Mouse (Mus musculus): ENCODE measurements around the gene Erg. TPM values are rescaled to one million over a fixed set of nuclear protein-coding genes. Genes with fewer than 3 reads are reported as not detected.

Gene Erg
- polyA plus RNA-seq, 1 experiment from 2014 or later = 2.1 TPM

- H3K4me2 ChIP-seq (ENCODE audit: low read depth, low read length) = no peak overlapping the region
- no peak overlapping the region for H3K9ac ChIP-seq (ENCODE audit: low read depth, low read length)
- no peaks in the 10 kb centered on the region for H3K4me1 ChIP-seq (ENCODE audit: control insufficient read depth, low read depth, low read length)
- WGBS (ENCODE audit: insufficient replicate concordance) = 64% methylated on average over 5 of the region's 5 CpGs
- no peaks in the 10 kb centered on the region for H3K36me3 ChIP-seq (ENCODE audit: control insufficient read depth, insufficient read depth)
- no peaks in the 10 kb centered on the region for H3K9me3 ChIP-seq (replicated peaks; ENCODE audit: control insufficient read depth, low read length)
- no peak overlapping the region for H3K4me3 ChIP-seq (ENCODE audit: low read depth, low read length)
- no peaks in the 10 kb centered on the region for H3K27me3 ChIP-seq (ENCODE audit: control insufficient read depth, insufficient read depth, low read depth, low read length)
- no peak overlapping the region for H3K27ac ChIP-seq (ENCODE audit: low read length)
- ATAC-seq (ENCODE audit: low read depth) = no peak
Measured at GRCm38 (mm10) chr16:95388292-95388691, 198.1 kb downstream of the Erg start.

DNA sequence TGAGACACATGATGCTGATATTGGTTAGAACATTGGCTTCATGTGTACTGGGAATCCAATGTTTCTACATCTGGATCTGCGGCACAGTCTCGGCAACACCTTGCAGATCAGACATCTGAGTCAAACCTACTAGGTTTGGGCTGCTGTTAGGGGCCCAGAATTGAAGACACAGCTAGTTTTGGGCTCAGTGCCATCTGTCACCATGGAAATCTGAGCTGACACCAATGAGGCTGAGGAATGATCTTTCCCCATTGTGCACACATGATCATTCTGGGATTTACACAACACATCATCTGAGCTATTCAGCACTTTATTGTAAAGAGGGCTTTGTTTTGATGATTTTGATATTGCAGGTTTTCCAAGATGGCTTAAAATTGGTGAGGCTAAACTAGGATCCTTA lies 199.4 kb downstream of the Erg start:
- ATAC-seq (ENCODE audit: low read depth) = no peak
- Histone ChIP-seq H3K9me3 (replicated peaks; ENCODE audit: control insufficient read depth, low read length) (no peaks in the 10 kb centered on the region), H3K36me3 (ENCODE audit: control insufficient read depth, insufficient read depth) (no peaks in the 10 kb centered on the region), H3K27me3 (ENCODE audit: control insufficient read depth, insufficient read depth, low read depth, low read length) (no peaks in the 10 kb centered on the region), H3K9ac (ENCODE audit: low read depth, low read length) (no peak overlapping the region), H3K4me3 (ENCODE audit: low read depth, low read length) (no peak overlapping the region), H3K4me1 (ENCODE audit: control insufficient read depth, low read depth, low read length) (no peaks in the 10 kb centered on the region), H3K4me2 (ENCODE audit: low read depth, low read length) (no peak overlapping the region), H3K27ac (ENCODE audit: low read length) (no peak overlapping the region)
- WGBS (ENCODE audit: insufficient replicate concordance) = 78% methylated on average over 2 of the region's 2 CpGs

DNA sequence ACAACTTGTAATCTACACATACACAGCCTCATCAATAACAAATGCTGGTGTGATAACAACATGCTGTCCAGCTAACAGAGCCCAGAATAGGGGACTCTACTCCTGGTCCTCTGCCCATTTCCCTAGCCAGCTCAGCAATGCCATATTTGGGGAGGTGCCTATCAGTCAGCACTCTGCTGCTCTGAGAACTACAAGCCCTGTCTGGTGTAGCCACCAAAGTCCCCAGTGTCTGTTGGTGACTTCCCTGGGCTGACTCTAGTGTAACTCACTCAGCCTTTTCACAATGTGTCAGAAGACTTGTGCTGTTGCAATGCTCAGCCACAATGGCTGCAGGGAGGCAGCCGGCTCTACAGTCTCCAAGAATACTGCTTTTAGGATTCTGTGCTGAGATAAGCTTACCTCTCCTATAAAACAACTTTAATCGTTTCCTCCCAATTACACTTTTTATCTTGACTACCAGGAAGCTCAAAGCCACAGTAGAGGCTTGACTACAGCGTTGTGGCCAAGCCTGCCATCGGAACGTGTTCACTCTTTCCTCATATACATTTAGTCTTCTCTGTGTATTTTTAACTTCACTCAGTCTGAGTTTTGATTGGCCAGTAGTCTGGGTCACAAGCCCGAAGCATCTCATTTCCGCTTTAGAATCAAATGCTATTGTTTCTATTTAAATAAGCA lies 201.0 kb downstream of the Erg start:
- ATAC-seq (ENCODE audit: low read depth) = no peak
- Histone ChIP-seq H3K9ac (ENCODE audit: low read depth, low read length) (no peak overlapping the region), H3K9me3 (replicated peaks; ENCODE audit: control insufficient read depth, low read length) (no peaks in the 10 kb centered on the region), H3K27me3 (ENCODE audit: control insufficient read depth, insufficient read depth, low read depth, low read length) (no peaks in the 10 kb centered on the region), H3K27ac (ENCODE audit: low read length) (no peak overlapping the region), H3K4me3 (ENCODE audit: low read depth, low read length) (no peak overlapping the region), H3K4me2 (ENCODE audit: low read depth, low read length) (no peak overlapping the region), H3K36me3 (ENCODE audit: control insufficient read depth, insufficient read depth) (no peaks in the 10 kb centered on the region), H3K4me1 (ENCODE audit: control insufficient read depth, low read depth, low read length) (no peaks in the 10 kb centered on the region)
- 37% methylated on average over 7 of the region's 7 CpGs for WGBS (ENCODE audit: insufficient replicate concordance)

DNA sequence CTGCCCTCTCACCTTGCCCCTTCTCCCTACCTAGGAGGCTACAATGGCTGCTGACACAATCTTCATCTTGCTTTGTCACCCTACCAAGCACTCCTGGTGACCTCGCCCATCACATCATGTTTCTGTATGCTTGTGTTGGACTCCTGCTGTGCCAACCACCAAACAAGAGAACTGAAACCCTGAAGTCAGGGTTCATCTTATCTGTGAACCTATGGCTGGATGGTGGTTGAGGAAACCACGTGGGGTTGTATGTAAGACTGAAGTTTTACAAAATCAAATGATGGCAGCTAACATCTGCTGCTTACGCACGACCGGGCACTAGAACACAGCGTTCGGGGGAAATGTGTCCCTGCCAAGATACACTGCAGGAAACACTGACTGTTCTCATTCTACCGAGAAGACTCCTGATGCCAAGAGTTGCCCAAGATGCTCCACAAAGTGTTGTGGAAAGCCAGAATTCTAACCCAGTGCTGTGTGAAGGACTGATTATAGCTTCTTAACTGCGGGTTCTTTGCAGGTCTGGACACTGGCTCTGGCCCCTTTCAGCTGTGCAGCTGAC lies 201.7 kb downstream of the Erg start:
- Histone ChIP-seq H3K4me1 (ENCODE audit: control insufficient read depth, low read depth, low read length) (no peaks in the 10 kb centered on the region), H3K27me3 (ENCODE audit: control insufficient read depth, insufficient read depth, low read depth, low read length) (no peaks in the 10 kb centered on the region), H3K36me3 (ENCODE audit: control insufficient read depth, insufficient read depth) (no peaks in the 10 kb centered on the region), H3K9ac (ENCODE audit: low read depth, low read length) (no peak overlapping the region), H3K4me2 (ENCODE audit: low read depth, low read length) (no peak overlapping the region), H3K27ac (ENCODE audit: low read length) (no peak overlapping the region), H3K4me3 (ENCODE audit: low read depth, low read length) (no peak overlapping the region), H3K9me3 (replicated peaks; ENCODE audit: control insufficient read depth, low read length) (no peaks in the 10 kb centered on the region)
- 67% methylated on average over 9 of the region's 9 CpGs for WGBS (ENCODE audit: insufficient replicate concordance)
- ATAC-seq (ENCODE audit: low read depth) = no peak

- H3K27ac ChIP-seq (ENCODE audit: low read length) = no peak overlapping the region
- WGBS (ENCODE audit: insufficient replicate concordance) = 22% methylated on average over 5 of the region's 5 CpGs
- no peak for ATAC-seq (ENCODE audit: low read depth)
- H3K4me3 ChIP-seq (ENCODE audit: low read depth, low read length) = no peak overlapping the region
- H3K4me1 ChIP-seq (ENCODE audit: control insufficient read depth, low read depth, low read length) = no peaks in the 10 kb centered on the region
- no peaks in the 10 kb centered on the region for H3K36me3 ChIP-seq (ENCODE audit: control insufficient read depth, insufficient read depth)
- no peaks in the 10 kb centered on the region for H3K9me3 ChIP-seq (replicated peaks; ENCODE audit: control insufficient read depth, low read length)
- H3K4me2 ChIP-seq (ENCODE audit: low read depth, low read length) = no peak overlapping the region
- no peak overlapping the region for H3K9ac ChIP-seq (ENCODE audit: low read depth, low read length)
- no peaks in the 10 kb centered on the region for H3K27me3 ChIP-seq (ENCODE audit: control insufficient read depth, insufficient read depth, low read depth, low read length)
Measured at GRCm38 (mm10) chr16:95382251-95382650, 204.1 kb downstream of the Erg start.

GRCm38 (mm10) chr16:95376834-95377233 lies 209.6 kb downstream of the Erg start:
- H3K9ac ChIP-seq (ENCODE audit: low read depth, low read length) = no peak overlapping the region
- no peaks in the 10 kb centered on the region for H3K36me3 ChIP-seq (ENCODE audit: control insufficient read depth, insufficient read depth)
- no peak for ATAC-seq (ENCODE audit: low read depth)
- no peaks in the 10 kb centered on the region for H3K27me3 ChIP-seq (ENCODE audit: control insufficient read depth, insufficient read depth, low read depth, low read length)
- no peaks in the 10 kb centered on the region for H3K9me3 ChIP-seq (replicated peaks; ENCODE audit: control insufficient read depth, low read length)
- H3K4me1 ChIP-seq (ENCODE audit: control insufficient read depth, low read depth, low read length) = no peaks in the 10 kb centered on the region
- no peak overlapping the region for H3K4me2 ChIP-seq (ENCODE audit: low read depth, low read length)
- no peak overlapping the region for H3K4me3 ChIP-seq (ENCODE audit: low read depth, low read length)
- H3K27ac ChIP-seq (ENCODE audit: low read length) = no peak overlapping the region
- 77% methylated on average over 7 of the region's 7 CpGs for WGBS (ENCODE audit: insufficient replicate concordance)

- no peak for ATAC-seq (ENCODE audit: low read depth)
- H3K9ac ChIP-seq (ENCODE audit: low read depth, low read length) = no peak overlapping the region
- WGBS (ENCODE audit: insufficient replicate concordance) = 50% methylated on average over 11 of the region's 11 CpGs
- no peak overlapping the region for H3K4me2 ChIP-seq (ENCODE audit: low read depth, low read length)
- H3K36me3 ChIP-seq (ENCODE audit: control insufficient read depth, insufficient read depth) = no peaks in the 10 kb centered on the region
- H3K9me3 ChIP-seq (replicated peaks; ENCODE audit: control insufficient read depth, low read length) = no peaks in the 10 kb centered on the region
- no peaks in the 10 kb centered on the region for H3K27me3 ChIP-seq (ENCODE audit: control insufficient read depth, insufficient read depth, low read depth, low read length)
- no peaks in the 10 kb centered on the region for H3K4me1 ChIP-seq (ENCODE audit: control insufficient read depth, low read depth, low read length)
- H3K4me3 ChIP-seq (ENCODE audit: low read depth, low read length) = no peak overlapping the region
- H3K27ac ChIP-seq (ENCODE audit: low read length) = no peak overlapping the region
Measured at GRCm38 (mm10) chr16:95376364-95376763, 210.0 kb downstream of the Erg start.

- H3K9me3 ChIP-seq (replicated peaks; ENCODE audit: control insufficient read depth, low read length) = no peaks in the 10 kb centered on the region
Measured at GRCm38 (mm10) chr16:95374646-95375045, 211.7 kb downstream of the Erg start.

GRCm38 (mm10) chr16:95372960-95373359 lies 213.4 kb downstream of the Erg start:
- no peak overlapping the region for H3K9ac ChIP-seq (ENCODE audit: low read depth, low read length)
- no peak overlapping the region for H3K27ac ChIP-seq (ENCODE audit: low read length)
- no peak overlapping the region for H3K4me3 ChIP-seq (ENCODE audit: low read depth, low read length)
- no peaks in the 10 kb centered on the region for H3K4me1 ChIP-seq (ENCODE audit: control insufficient read depth, low read depth, low read length)
- no peak overlapping the region for H3K4me2 ChIP-seq (ENCODE audit: low read depth, low read length)
- no peak for ATAC-seq (ENCODE audit: low read depth)
- 70% methylated on average over 9 of the region's 9 CpGs for WGBS (ENCODE audit: insufficient replicate concordance)
- H3K27me3 ChIP-seq (ENCODE audit: control insufficient read depth, insufficient read depth, low read depth, low read length) = no peaks in the 10 kb centered on the region
- H3K36me3 ChIP-seq (ENCODE audit: control insufficient read depth, insufficient read depth) = no peaks in the 10 kb centered on the region
- no peaks in the 10 kb centered on the region for H3K9me3 ChIP-seq (replicated peaks; ENCODE audit: control insufficient read depth, low read length)

More at GRCm38 (mm10) chr16:95374646-95375045, 211.7 kb downstream of the Erg start:
- H3K4me3 ChIP-seq (ENCODE audit: low read depth, low read length) = no peak overlapping the region
- H3K27ac ChIP-seq (ENCODE audit: low read length) = no peak overlapping the region
- no peak overlapping the region for H3K9ac ChIP-seq (ENCODE audit: low read depth, low read length)
- no peak for ATAC-seq (ENCODE audit: low read depth)
- H3K4me1 ChIP-seq (ENCODE audit: control insufficient read depth, low read depth, low read length) = no peaks in the 10 kb centered on the region
- no peaks in the 10 kb centered on the region for H3K27me3 ChIP-seq (ENCODE audit: control insufficient read depth, insufficient read depth, low read depth, low read length)
- no peaks in the 10 kb centered on the region for H3K36me3 ChIP-seq (ENCODE audit: control insufficient read depth, insufficient read depth)
- 43% methylated on average over 4 of the region's 4 CpGs for WGBS (ENCODE audit: insufficient replicate concordance)
- no peak overlapping the region for H3K4me2 ChIP-seq (ENCODE audit: low read depth, low read length)

All from liver, embryonic 16.5 days (tissue).